Mouse (Mus musculus) midbrain, embryonic 14.5 days (tissue): ENCODE results near the gene Il4ra. TPM values are rescaled to one million over a fixed set of nuclear protein-coding genes. Genes with fewer than 3 reads are reported as not detected.

Experiments
- ATAC-seq: fragments of 200-750 bp; cut with Nextera tagmentation; 2 replicates; pipeline ENCODE4 v1.8.0; 2017; ENCODE audit warnings: moderate number of reproducible peaks, moderate library complexity; ENCODE audit not compliant: low FRiP score, low TSS enrichment
- DNase-seq: peaks from one replicate; pipeline ENCODE4 v3.0.0-alpha.2; 2015
- H3K27ac ChIP-seq: fragments of 300-500 bp; sonication (generic); replicated peaks from 2 replicates; pipeline ENCODE4 v1.5.1; 2014; ENCODE audit warnings: mild to moderate bottlenecking, low read depth, low read length, moderate library complexity
- H3K27me3 ChIP-seq: fragments of 300-500 bp; sonication (generic); 2 replicates; pipeline ENCODE4 v1.6.1; 2014; ENCODE audit warnings: low read length, control low read depth, mixed read lengths; ENCODE audit not compliant: control insufficient read depth, insufficient read depth
- H3K36me3 ChIP-seq: fragments of 300-500 bp; sonication (generic); 2 replicates; pipeline ENCODE4 v1.6.1; 2014; ENCODE audit warnings: low read length, control low read depth; ENCODE audit not compliant: control insufficient read depth, insufficient read depth
- H3K4me1 ChIP-seq: fragments of 300-500 bp; sonication (generic); 2 replicates; pipeline ENCODE4 v1.6.1; 2014; ENCODE audit warnings: mild to moderate bottlenecking, antibody characterized with exemption, low read length, control low read depth; ENCODE audit not compliant: control insufficient read depth, insufficient read depth
- H3K4me2 ChIP-seq: fragments of 300-500 bp; sonication (generic); 2 replicates; pipeline ENCODE4 v1.6.1; 2014; ENCODE audit warnings: mild to moderate bottlenecking, low read length, moderate library complexity
- H3K4me3 ChIP-seq: fragments of 300-500 bp; sonication (generic); replicated peaks from 2 replicates; pipeline ENCODE4 v1.5.1; 2014; ENCODE audit warnings: low read depth, low read length
- H3K9ac ChIP-seq: fragments of 300-500 bp; sonication (generic); replicated peaks from 2 replicates; pipeline ENCODE4 v1.6.1; 2014; ENCODE audit warnings: mild to moderate bottlenecking, low read length, moderate library complexity
- H3K9me3 ChIP-seq: fragments of 300-500 bp; sonication (generic); 2 replicates; pipeline ENCODE4 v1.6.1; 2016; ENCODE audit warnings: low read length, control low read depth, mixed read lengths; ENCODE audit not compliant: control insufficient read depth
- WGBS: fragments of 180-500 bp; shearing (Covaris S2); extraction: QIAGEN DNeasy Blood & Tissue Kit; methylation state at CpG from one replicate; pipeline ENCODE4 v1.1.7; 2014; 5-methylcytosine and 5-hydroxymethylcytosine counted together
- polyA plus RNA-seq: library from polyadenylated mRNA; unstranded; fragments of >200 nt; fragmentation: Nextera tagmentation; extraction: Ambion mirVana; gene quantifications from 2 replicates; pipeline ENCODE4 v1.2.1, GENCODE M21; 2014

Il4ra gene
- polyA plus RNA-seq, 1 experiment from 2014 or later: 4.7 TPM

GRCm38 (mm10) chr7:125554456-125555114 is 2.7 kb downstream of the Il4ra start:
- Histone ChIP-seq H3K36me3 (no peaks in the 10 kb centered on the region), H3K27me3 (peaks cover 5% of the 10 kb centered on the region; the same call in 1 of the 2 replicates), H3K4me1 (no peaks in the 10 kb centered on the region), H3K4me2 (no peak overlapping the region), H3K4me3 (no peak overlapping the region), H3K9ac (no peak overlapping the region), H3K9me3 (no peaks in the 10 kb centered on the region), H3K27ac (no peak overlapping the region)
- WGBS: 90% methylated on average over 9 of the region's 9 CpGs
- DNase-seq (no peak), ATAC-seq (no peak)

DNA sequence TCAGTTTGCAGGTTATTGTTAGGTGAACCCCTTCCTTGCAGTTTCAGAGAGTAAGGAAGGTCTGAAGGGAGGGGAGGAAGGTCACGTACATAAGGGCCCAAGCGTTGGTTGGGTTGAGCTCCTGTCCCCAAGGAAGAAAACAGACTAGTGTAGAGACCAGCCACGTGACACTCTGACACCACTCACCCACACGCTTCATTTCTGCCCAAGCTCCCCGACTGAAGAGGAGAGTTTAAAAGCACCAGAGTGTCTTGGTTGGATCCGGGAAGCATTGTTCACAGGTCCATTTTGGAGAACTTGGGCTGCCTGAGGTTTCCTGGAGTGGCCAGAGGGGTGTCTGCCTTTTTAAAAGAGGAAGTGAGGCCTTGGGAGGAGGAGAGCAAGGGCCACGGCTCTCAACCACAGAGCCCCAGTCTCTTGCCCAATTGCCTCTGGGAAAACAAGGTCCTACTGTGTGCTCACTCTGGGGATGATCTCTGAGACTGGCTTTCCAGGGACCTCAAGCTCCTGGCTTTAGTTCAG is 3.5 kb downstream of the Il4ra start:
- WGBS: 86% methylated on average over 7 of the region's 7 CpGs

DNA sequence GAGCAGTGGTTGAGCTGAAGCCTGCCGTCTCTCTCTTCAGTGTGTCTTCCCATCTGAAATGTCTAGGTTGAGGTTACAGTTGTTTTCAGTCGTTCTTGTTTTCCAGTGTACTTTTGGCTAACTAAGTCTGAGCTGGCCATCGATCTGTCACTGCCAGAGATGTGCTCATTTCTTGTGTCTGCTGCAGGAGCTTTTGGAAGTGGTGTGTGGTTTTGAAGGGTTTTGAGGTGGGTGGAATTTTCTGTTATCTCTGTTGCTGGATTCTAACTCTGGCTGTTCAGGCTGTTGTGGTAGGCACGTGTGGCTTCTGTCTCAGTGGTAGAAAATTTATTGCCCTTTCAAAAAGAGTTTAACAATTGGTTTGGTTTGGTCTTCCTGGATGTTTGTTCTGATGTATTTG is 4.2 kb downstream of the Il4ra start:
- DNase-seq (no peak), ATAC-seq (no peak)
- H3K36me3 ChIP-seq: no peaks in the 10 kb centered on the region
- H3K27me3 ChIP-seq: peaks cover 2% of the 10 kb centered on the region; the same call in 1 of the 2 replicates
- no peak overlapping the region for H3K27ac ChIP-seq
- H3K4me1 ChIP-seq: no peaks in the 10 kb centered on the region
- H3K4me2 ChIP-seq: no peak overlapping the region
- 83% methylated on average over 4 of the region's 4 CpGs for WGBS
- no peak overlapping the region for H3K9ac ChIP-seq
- H3K9me3 ChIP-seq: no peaks in the 10 kb centered on the region
- H3K4me3 ChIP-seq: no peak overlapping the region

More for the DNA sequence above, 3.5 kb downstream of the Il4ra start:
- no peak overlapping the region for H3K4me3 ChIP-seq
- H3K9me3 ChIP-seq: no peaks in the 10 kb centered on the region
- no peaks in the 10 kb centered on the region for H3K36me3 ChIP-seq
- ATAC-seq (no peak), DNase-seq (no peak)
- H3K4me2 ChIP-seq: no peak overlapping the region
- peaks cover 5% of the 10 kb centered on the region; the same call in 1 of the 2 replicates for H3K27me3 ChIP-seq
- no peak overlapping the region for H3K27ac ChIP-seq
- no peak overlapping the region for H3K9ac ChIP-seq
- no peaks in the 10 kb centered on the region for H3K4me1 ChIP-seq

GRCm38 (mm10) chr7:125556865-125557264 is 4.9 kb downstream of the Il4ra start:
- Histone ChIP-seq H3K9ac (no peak overlapping the region), H3K9me3 (no peaks in the 10 kb centered on the region), H3K27me3 (no peaks in the 10 kb centered on the region; the same call in 1 of the 2 replicates), H3K36me3 (no peaks in the 10 kb centered on the region), H3K4me1 (no peaks in the 10 kb centered on the region), H3K4me3 (no peak overlapping the region), H3K4me2 (no peak overlapping the region), H3K27ac (no peak overlapping the region)
- WGBS: 48% methylated on average over 8 of the region's 8 CpGs
- ATAC-seq: no peak
- DNase-seq: no peak

- H3K9ac ChIP-seq: no peak overlapping the region
- DNase-seq: peak; percentile 45
- no peaks in the 10 kb centered on the region for H3K9me3 ChIP-seq
Observed at GRCm38 (mm10) chr7:125558401-125558945, 6.6 kb downstream of the Il4ra start.

GRCm38 (mm10) chr7:125558997-125559396 is 7.1 kb downstream of the Il4ra start:
- DNase-seq: no peak
- Histone ChIP-seq H3K9me3 (no peaks in the 10 kb centered on the region), H3K27me3 (no peaks in the 10 kb centered on the region), H3K4me1 (no peaks in the 10 kb centered on the region), H3K36me3 (no peaks in the 10 kb centered on the region), H3K4me2 (no peak overlapping the region), H3K27ac (no peak overlapping the region), H3K4me3 (no peak overlapping the region), H3K9ac (no peak overlapping the region)
- ATAC-seq: no peak
- 69% methylated on average over 5 of the region's 5 CpGs for WGBS

More at GRCm38 (mm10) chr7:125558401-125558945, 6.6 kb downstream of the Il4ra start:
- Histone ChIP-seq H3K27me3 (no peaks in the 10 kb centered on the region), H3K4me1 (no peaks in the 10 kb centered on the region), H3K4me3 (no peak overlapping the region), H3K4me2 (no peak overlapping the region), H3K27ac (no peak overlapping the region), H3K36me3 (no peaks in the 10 kb centered on the region)
- 52% methylated on average over 4 of the region's 4 CpGs for WGBS
- ATAC-seq: no peak

DNA sequence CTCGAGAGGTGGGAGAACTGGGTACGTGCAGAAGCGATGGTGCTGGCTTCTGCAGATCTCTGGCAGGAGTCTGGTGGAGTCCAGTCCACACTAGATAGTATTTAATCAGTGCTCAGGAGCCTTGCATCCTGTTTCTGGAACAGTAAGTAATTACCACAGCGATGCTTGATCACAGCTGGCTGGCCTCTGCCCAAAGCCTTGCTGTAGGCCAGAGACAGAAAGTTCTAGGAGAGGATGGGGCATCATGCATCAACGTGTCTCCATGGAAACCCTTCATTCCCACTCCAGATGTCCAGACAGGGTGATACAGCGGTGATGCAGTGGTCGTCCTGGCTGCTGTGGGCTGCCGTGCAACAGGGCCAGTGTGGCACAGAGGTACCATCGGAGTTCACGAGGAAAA is 7.6 kb downstream of the Il4ra start:
- Histone ChIP-seq H3K27ac (no peak overlapping the region), H3K9me3 (no peaks in the 10 kb centered on the region), H3K27me3 (no peaks in the 10 kb centered on the region), H3K36me3 (no peaks in the 10 kb centered on the region), H3K4me3 (no peak overlapping the region), H3K9ac (no peak overlapping the region), H3K4me1 (no peaks in the 10 kb centered on the region), H3K4me2 (no peak overlapping the region)
- no peak for ATAC-seq
- 88% methylated on average over 10 of the region's 10 CpGs for WGBS
- DNase-seq: no peak

- no peaks in the 10 kb centered on the region for H3K27me3 ChIP-seq
- H3K4me1 ChIP-seq: no peaks in the 10 kb centered on the region
- DNase-seq: no peak
- no peak overlapping the region for H3K4me2 ChIP-seq
- no peaks in the 10 kb centered on the region for H3K9me3 ChIP-seq
- no peak overlapping the region for H3K4me3 ChIP-seq
- no peaks in the 10 kb centered on the region for H3K36me3 ChIP-seq
- no peak for ATAC-seq
- H3K9ac ChIP-seq: no peak overlapping the region
- H3K27ac ChIP-seq: no peak overlapping the region
- 86% methylated on average over 7 of the region's 7 CpGs for WGBS
Observed at GRCm38 (mm10) chr7:125560146-125560785, 8.3 kb downstream of the Il4ra start.
